Mouse (Mus musculus): ENCODE measurements at regions not wholly inside any gene's neighbourhood (a gene's known extent, or its start where the extent isn't known, plus 50 kb on each side); places are given as distances from the start of the nearest gene placed in this dataset.
"Not testable (repeated sequence)": the region's sequence is repeated elsewhere in the genome, so short reads cannot be mapped to it uniquely, and the experiment has no call there.

- WGBS = 80% methylated on average over 6 of the region's 6 CpGs
- not testable (repeated sequence) for DNase-seq (ENCODE audit: low read depth, low spot score)
Observed at GRCm38 (mm10) chr13:50906431-50906830, 194.2 kb upstream of the Spin1 start.

DNA sequence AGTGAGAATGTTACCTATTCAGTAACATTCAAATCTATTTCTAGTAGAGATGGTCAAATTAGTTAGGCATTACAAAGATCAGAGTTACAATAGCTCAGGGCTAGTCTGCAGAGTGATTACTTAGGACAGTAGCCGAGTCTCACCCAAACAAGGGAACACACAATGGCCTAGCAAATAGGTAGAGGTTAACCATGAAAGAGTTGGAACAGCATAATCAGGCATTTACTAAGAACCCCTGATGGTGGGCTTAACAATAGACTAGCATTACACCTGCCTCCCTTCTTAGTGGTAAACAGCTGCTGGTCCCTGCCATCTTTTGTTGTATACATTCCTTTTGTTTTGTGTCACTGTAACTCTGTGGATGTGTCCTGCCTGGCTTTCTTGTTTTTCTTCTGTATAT is 193.8 kb upstream of the Spin1 start:
- WGBS = 86% methylated on average over 1 of the region's 1 CpGs
- no peak for DNase-seq (ENCODE audit: low read depth, low spot score)

- 29% methylated on average over 2 of the region's 2 CpGs for whole genome bisulfite sequencing
- DNase-seq (ENCODE audit: low read depth, low spot score) = not testable (repeated sequence)
Observed at GRCm38 (mm10) chr13:50912776-50913175, 187.9 kb upstream of the Spin1 start.

- 78% methylated on average over 3 of the region's 3 CpGs for WGBS
- not testable (repeated sequence) for DNase-seq (ENCODE audit: low read depth, low spot score)
Observed at GRCm38 (mm10) chr13:50934017-50934416, 166.7 kb upstream of the Spin1 start.

- WGBS = 53% methylated on average over 3 of the region's 3 CpGs
- DNase-seq (ENCODE audit: low read depth, low spot score) = no peak
Observed at GRCm38 (mm10) chr13:50942561-50942960, 158.1 kb upstream of the Spin1 start.

- peak; percentile 64 for DNase-seq (ENCODE audit: low read depth, low spot score)
- WGBS = 31% methylated on average over 6 of the region's 6 CpGs
Observed at GRCm38 (mm10) chr13:50949545-50950226, 151.0 kb upstream of the Spin1 start.

- 89% methylated on average over 6 of the region's 6 CpGs for WGBS
Observed at GRCm38 (mm10) chr13:50954671-50955070, 146.0 kb upstream of the Spin1 start.

GRCm38 (mm10) chr13:50958051-50958883 is 142.4 kb upstream of the Spin1 start:
- DNase-seq (ENCODE audit: low read depth, low spot score) = peak; percentile 37
- 15% methylated on average over 20 of the region's 20 CpGs for WGBS

More at GRCm38 (mm10) chr13:50954671-50955070, 146.0 kb upstream of the Spin1 start:
- DNase-seq (ENCODE audit: low read depth, low spot score) = no peak

DNA sequence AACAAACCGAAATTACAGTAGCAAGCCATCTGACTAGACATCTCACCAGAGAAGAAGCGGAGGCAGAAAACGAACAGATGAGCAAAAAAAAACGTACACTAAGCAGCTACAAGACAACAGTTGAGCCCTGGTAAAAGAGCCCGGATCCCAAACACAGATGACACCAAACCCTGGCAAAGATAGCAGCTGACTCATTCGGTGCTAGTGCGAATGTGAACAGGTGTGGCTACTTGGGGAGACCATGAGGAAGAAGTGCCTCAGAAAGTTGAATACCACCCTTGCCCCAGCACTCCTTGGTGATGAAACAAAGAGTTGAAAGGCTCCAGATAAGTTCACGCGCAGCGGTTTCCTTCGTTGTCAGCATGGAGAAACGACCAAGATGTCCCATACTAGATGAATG is 139.8 kb upstream of the Spin1 start:
- no peak for DNase-seq (ENCODE audit: low read depth, low spot score)
- 81% methylated on average over 12 of the region's 12 CpGs for WGBS

DNA sequence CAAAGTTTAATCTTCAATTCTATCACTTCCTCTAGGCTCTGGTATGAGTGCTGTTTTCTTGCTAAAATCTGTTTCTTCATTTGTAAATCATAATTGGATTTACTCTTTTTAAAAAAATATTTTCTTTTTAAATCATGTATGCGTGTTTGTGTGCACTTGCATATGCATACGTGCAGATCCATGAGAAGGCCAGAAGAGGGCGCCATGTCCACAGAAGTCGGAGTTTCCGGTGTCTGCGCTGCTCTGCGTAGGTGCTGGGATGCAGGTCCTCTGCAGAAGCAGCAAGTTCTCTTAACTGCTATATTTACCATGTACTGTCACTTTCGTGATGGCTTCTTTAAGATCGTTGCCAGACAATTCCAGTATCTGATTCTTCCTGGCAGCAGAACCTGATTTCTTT is 136.6 kb upstream of the Spin1 start:
- 82% methylated on average over 9 of the region's 9 CpGs for WGBS
- DNase-seq (ENCODE audit: low read depth, low spot score) = no peak

- 68% methylated on average over 7 of the region's 7 CpGs for WGBS
- not testable (repeated sequence) for DNase-seq (ENCODE audit: low read depth, low spot score)
Observed at GRCm38 (mm10) chr13:50965041-50965440, 135.6 kb upstream of the Spin1 start.

- WGBS = 77% methylated on average over 4 of the region's 4 CpGs
- no peak for DNase-seq (ENCODE audit: low read depth, low spot score)
Observed at GRCm38 (mm10) chr13:50965678-50966077, 135.0 kb upstream of the Spin1 start.

DNA sequence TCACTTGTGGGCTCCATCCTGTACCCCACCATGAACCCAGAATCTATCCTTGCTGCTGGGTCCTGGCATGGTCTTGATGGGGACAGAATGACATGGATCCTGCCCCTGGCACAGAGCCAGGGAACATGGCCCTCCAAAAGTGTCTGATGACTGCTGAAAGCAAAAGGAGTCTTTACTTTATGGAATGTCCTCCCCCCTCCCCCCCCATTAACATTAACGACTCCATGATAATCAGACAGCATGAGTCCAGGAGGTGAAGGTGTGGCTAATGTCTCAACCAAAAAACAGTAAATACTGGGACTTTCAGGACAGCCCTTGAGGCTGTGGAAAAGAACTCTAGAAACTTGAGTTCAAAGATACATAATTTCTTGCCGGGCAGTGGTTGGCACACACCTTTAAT is 133.9 kb upstream of the Spin1 start:
- no peak for DNase-seq (ENCODE audit: low read depth, low spot score)
- 76% methylated on average over 2 of the region's 2 CpGs for WGBS

DNA sequence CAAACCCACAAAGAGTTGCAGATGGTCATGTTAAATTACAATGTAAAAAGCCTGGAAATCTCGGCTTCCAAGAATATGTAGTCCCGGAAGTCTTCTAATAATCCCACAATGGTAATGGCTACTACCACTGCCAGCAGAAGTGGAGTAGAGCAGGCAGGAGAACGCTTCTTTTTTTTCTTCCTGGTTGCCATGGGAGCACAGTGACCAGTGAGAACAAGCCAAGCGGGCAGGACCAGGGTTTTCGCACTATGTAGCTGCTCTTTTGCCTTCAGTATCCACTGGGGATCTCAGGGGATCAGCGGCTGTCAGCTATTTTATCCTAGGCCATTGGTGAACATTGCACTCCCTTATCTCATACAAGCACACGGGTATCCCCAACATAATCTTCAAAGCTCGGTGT is 127.3 kb upstream of the Spin1 start:
- no peak for DNase-seq (ENCODE audit: low read depth, low spot score)
- 79% methylated on average over 8 of the region's 8 CpGs for WGBS

- 35% methylated on average over 12 of the region's 12 CpGs for WGBS
- DNase-seq (ENCODE audit: low read depth, low spot score) = no peak
Observed at GRCm38 (mm10) chr13:50975306-50975920, 125.3 kb upstream of the Spin1 start.

- 59% methylated on average over 1 of the region's 1 CpGs for WGBS
- DNase-seq (ENCODE audit: low read depth, low spot score) = no peak
Observed at GRCm38 (mm10) chr13:50982005-50982404, 118.7 kb upstream of the Spin1 start.

GRCm38 (mm10) chr13:50982990-50983389 is 117.7 kb upstream of the Spin1 start:
- DNase-seq (ENCODE audit: low read depth, low spot score) = no peak
- WGBS = 68% methylated on average over 10 of the region's 10 CpGs

GRCm38 (mm10) chr13:50991726-50992432 is 108.8 kb upstream of the Spin1 start:
- WGBS = 72% methylated on average over 9 of the region's 9 CpGs
- DNase-seq (ENCODE audit: low read depth, low spot score) = no peak

GRCm38 (mm10) chr13:50999738-51000137 is 100.9 kb upstream of the Spin1 start:
- WGBS = 73% methylated on average over 4 of the region's 4 CpGs
- no peak for DNase-seq (ENCODE audit: low read depth, low spot score)

DNA sequence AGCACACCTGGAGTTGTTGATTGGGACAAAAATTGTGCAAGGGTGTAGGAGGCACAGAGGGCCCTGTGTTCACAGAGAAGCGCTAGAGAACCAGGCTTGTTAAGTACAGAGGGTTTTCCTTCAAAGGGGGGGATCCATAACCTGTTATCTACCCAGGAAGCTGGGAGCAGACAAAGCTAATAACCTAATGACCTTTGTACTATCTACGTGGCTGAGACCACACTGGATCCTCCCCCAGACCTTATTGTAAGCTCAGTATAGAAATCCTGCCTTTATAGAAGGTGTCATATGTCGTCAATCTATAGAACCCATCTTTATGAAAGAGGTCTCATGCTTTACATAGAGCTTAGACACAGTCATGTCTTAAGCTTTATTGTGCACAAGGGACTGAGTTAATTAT is 95.9 kb upstream of the Spin1 start:
- DNase-seq (ENCODE audit: low read depth, low spot score) = no peak
- WGBS = 46% methylated on average over 3 of the region's 3 CpGs
